Mouse (Mus musculus) heart, embryonic 12.5 days (tissue): ENCODE data around the gene Trappc10. TPM values are rescaled to one million over a fixed set of nuclear protein-coding genes. Genes with fewer than 3 reads are reported as not detected.

ENCODE experiments used
- ATAC-seq: fragments of 200-750 bp; cut with Nextera tagmentation; 2 replicates; pipeline ENCODE4 v1.8.0; 2017; ENCODE audit warnings: moderate TSS enrichment, moderate library complexity; ENCODE audit not compliant: insufficient number of reproducible peaks, low FRiP score
- H3K27ac ChIP-seq: fragments of 300-500 bp; sonication (generic); 2 replicates; pipeline ENCODE4 v1.5.1; 2016; ENCODE audit warnings: mild to moderate bottlenecking, moderate library complexity; ENCODE audit not compliant: poor library complexity, severe bottlenecking
- H3K27me3 ChIP-seq: fragments of 300-500 bp; sonication (generic); replicated peaks from 2 replicates; pipeline ENCODE4 v1.6.1; 2016; ENCODE audit warnings: mild to moderate bottlenecking, moderate library complexity
- H3K36me3 ChIP-seq: fragments of 300-500 bp; sonication (generic); 2 replicates; pipeline ENCODE4 v1.6.1; 2016; ENCODE audit warnings: mild to moderate bottlenecking, moderate library complexity
- H3K4me1 ChIP-seq: fragments of 300-500 bp; sonication (generic); replicated peaks from 2 replicates; pipeline ENCODE4 v1.6.1; 2016; ENCODE audit warnings: mild to moderate bottlenecking
- H3K4me2 ChIP-seq: fragments of 300-500 bp; sonication (generic); 2 replicates; pipeline ENCODE4 v1.6.1; 2016; ENCODE audit warnings: mild to moderate bottlenecking, moderate library complexity
- H3K4me3 ChIP-seq: fragments of 300-500 bp; sonication (generic); 2 replicates; pipeline ENCODE4 v1.5.1; 2016; ENCODE audit warnings: mild to moderate bottlenecking
- H3K9ac ChIP-seq: fragments of 300-500 bp; sonication (generic); 2 replicates; pipeline ENCODE4 v1.6.1; 2016; ENCODE audit warnings: mild to moderate bottlenecking, moderate library complexity
- H3K9me3 ChIP-seq: fragments of 300-500 bp; sonication (generic); replicated peaks from 2 replicates; pipeline ENCODE4 v1.6.1; 2016; ENCODE audit warnings: mild to moderate bottlenecking, moderate library complexity
- WGBS: fragments of 180-500 bp; shearing (Covaris S2); methylation state at CpG from one replicate; pipeline ENCODE4 v1.1.7; 2016; 5-methylcytosine and 5-hydroxymethylcytosine counted together
- polyA plus RNA-seq: library from polyadenylated mRNA; unstranded; fragments of >200 nt; fragmentation: Nextera tagmentation; extraction: Ambion mirVana; gene quantifications from 2 replicates; pipeline ENCODE4 v1.2.1, GENCODE M21; 2016

Trappc10 gene
- 14.5 and 16.1 TPM in 2 replicates for polyA plus RNA-seq

DNA sequence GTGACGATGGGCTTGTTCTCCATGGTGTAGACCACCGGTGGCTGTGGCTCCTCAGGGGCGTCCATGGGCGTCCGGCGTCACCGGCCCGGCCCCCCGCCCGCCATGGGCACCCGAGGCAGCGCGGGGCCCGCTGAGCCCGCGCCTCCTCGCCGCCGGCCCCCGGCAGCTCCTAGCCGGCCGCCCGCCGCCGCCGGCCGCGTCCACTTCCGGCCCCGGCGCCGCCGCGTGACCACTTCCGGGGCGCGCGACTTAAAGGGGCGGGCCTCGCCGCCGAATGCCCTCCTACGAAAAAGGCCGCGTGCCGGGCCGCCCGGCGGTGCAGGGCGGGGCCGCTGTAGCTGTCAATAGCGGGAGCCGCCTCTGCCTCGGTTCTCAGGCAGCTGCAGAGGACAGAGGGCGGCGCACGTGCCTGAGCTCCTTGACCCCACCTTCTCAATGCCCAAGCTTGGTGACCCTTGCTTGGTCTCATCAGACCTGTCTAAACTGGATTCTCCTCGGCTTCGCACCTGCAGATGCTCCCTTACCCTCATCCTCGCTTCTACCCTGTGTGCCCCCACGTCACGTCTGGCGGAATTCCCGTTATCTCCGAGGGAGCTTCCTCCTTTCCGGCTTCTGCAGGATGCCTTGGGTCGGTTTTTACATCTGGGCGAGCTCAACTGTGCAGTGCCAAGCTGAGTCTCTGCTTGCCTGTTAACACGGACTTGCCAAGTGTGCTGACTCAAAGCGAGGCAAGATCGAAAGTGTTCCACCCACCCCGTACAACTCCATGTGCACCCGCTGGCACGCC lies at the start of gene Trappc10:
Gene Trappc10 (minus strand): TSS at position 204 of the 787 bp plus-strand sequence.
- H3K9ac ChIP-seq, result peak within 1 kb of the TSS; percentile 79
- WGBS, result under 1% methylated on average over 58 of the region's 74 CpGs
- peaks cover 16% of the 10 kb centered on the region for H3K4me1 ChIP-seq
- H3K9me3 ChIP-seq, result 0 out of 2 replicates have a peak, but pooled peaks cover 7% of the 10 kb centered on the region
- peak within 1 kb of the TSS; percentile 66 for H3K4me3 ChIP-seq
- ATAC-seq, result peak; percentile 97
- no peaks in the 10 kb centered on the region for H3K27me3 ChIP-seq
- H3K4me2 ChIP-seq, result peak within 1 kb of the TSS; percentile 73
- no peaks in the 10 kb centered on the region for H3K36me3 ChIP-seq
- 0 out of 2 replicates have a peak within 1 kb of the TSS, but pooled peaks have one; percentile 12 for H3K27ac ChIP-seq

DNA sequence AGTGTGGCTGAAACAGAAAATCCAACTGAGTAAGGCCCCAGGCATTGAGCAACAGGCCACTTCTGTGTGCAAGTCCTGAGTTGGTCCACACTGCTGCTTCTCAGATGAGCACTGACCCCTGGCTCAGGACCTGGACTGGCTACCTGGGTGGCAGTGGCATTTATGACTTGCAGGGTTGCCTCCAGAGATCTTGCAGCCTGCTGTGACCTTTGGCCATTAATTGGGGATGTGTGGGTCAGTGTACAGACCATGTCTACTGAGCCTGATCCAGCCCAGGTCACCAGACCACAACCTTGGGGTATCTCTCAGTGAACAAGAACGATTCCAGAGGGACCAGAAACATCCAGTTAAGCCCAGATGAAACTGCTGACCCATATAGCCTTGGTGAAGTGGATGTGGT lies 49.1 kb upstream of the Trappc10 start:
- Histone ChIP-seq H3K9me3 (no peaks in the 10 kb centered on the region), H3K4me2 (no peak overlapping the region), H3K36me3 (no peaks in the 10 kb centered on the region), H3K27me3 (no peaks in the 10 kb centered on the region), H3K27ac (no peak overlapping the region), H3K4me3 (no peak overlapping the region), H3K9ac (no peak overlapping the region), H3K4me1 (peaks cover 29% of the 10 kb centered on the region)
- WGBS, result 72% methylated on average over 1 of the region's 1 CpGs
- ATAC-seq, result no peak

- Histone ChIP-seq H3K4me2 (no peak overlapping the region), H3K9me3 (no peaks in the 10 kb centered on the region), H3K4me1 (peaks cover 17% of the 10 kb centered on the region), H3K27me3 (no peaks in the 10 kb centered on the region), H3K4me3 (no peak overlapping the region), H3K27ac (no peak overlapping the region), H3K9ac (no peak overlapping the region), H3K36me3 (peaks cover 7% of the 10 kb centered on the region)
- ATAC-seq, result no peak
- 83% methylated on average over 5 of the region's 5 CpGs for WGBS
These were observed 47.9 kb upstream of the Trappc10 start for GRCm38 (mm10) chr10:78292381-78292780.

DNA sequence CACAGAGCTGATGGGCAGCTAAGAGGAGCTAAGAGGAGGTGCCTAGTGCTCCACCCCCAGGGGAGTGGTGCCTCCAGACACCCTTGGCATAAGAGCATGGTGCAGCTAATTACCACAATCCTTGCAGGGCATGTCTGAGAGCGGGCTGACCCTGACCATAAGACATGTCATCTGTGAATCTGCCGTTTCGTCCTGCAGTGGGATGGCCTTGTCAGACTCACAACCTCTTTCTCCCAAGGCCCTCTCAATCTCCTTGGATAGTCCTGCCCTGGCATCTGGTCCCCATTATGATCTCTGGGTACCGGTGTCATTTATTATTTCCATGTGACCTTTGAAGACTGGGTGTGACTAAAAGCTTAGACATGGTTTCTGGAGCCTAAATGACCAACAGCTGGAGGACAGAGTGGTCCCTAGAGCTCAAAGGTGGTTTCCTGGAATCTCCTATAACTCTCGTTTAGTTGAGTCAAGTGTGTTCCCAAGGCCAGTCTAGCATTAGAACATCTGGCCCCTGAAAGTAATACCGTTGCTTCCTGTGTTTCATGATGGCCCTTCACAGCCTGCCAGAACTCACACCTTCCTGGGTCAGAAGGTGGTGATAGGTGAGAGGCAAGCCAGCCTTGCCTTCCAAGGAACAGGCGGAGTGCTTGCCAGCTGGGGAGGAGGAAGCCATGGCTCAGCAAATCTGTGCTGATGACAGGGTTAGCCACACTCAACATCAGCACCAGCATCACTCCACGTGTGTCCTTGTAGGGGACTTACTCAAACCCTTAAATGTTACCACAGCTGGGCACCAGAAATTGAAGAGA lies 46.5 kb upstream of the Trappc10 start:
- ATAC-seq, result no peak
- no peak overlapping the region for H3K4me3 ChIP-seq
- WGBS, result 77% methylated on average over 8 of the region's 8 CpGs

GRCm38 (mm10) chr10:78288896-78289295 lies 44.5 kb upstream of the Trappc10 start:
- Histone ChIP-seq H3K9ac (no peak overlapping the region), H3K4me2 (no peak overlapping the region), H3K27ac (no peak overlapping the region), H3K27me3 (no peaks in the 10 kb centered on the region), H3K4me3 (no peak overlapping the region), H3K36me3 (peaks cover 35% of the 10 kb centered on the region), H3K9me3 (no peaks in the 10 kb centered on the region), H3K4me1 (peaks cover 6% of the 10 kb centered on the region; the same call in 1 of the 2 replicates)
- 89% methylated on average over 4 of the region's 4 CpGs for WGBS
- no peak for ATAC-seq

More for the DNA sequence above, 46.5 kb upstream of the Trappc10 start:
- H3K27ac ChIP-seq, result no peak overlapping the region
- H3K36me3 ChIP-seq, result peaks cover 22% of the 10 kb centered on the region
- no peak overlapping the region for H3K9ac ChIP-seq
- H3K4me2 ChIP-seq, result no peak overlapping the region
- H3K9me3 ChIP-seq, result no peaks in the 10 kb centered on the region
- 0 out of 2 replicates have a peak, but pooled peaks cover 5% of the 10 kb centered on the region for H3K4me1 ChIP-seq
- no peaks in the 10 kb centered on the region for H3K27me3 ChIP-seq

GRCm38 (mm10) chr10:78288135-78288534 lies 43.7 kb upstream of the Trappc10 start:
- Histone ChIP-seq H3K4me3 (no peak overlapping the region), H3K27me3 (no peaks in the 10 kb centered on the region), H3K4me2 (no peak overlapping the region), H3K4me1 (peaks cover 6% of the 10 kb centered on the region; the same call in 1 of the 2 replicates), H3K36me3 (peaks cover 42% of the 10 kb centered on the region), H3K9me3 (no peaks in the 10 kb centered on the region), H3K27ac (no peak overlapping the region), H3K9ac (no peak overlapping the region)
- WGBS, result 88% methylated on average over 5 of the region's 5 CpGs
- no peak for ATAC-seq

- H3K27ac ChIP-seq, result no peak overlapping the region
- H3K36me3 ChIP-seq, result peaks cover 46% of the 10 kb centered on the region
- no peak overlapping the region for H3K4me2 ChIP-seq
- no peaks in the 10 kb centered on the region for H3K27me3 ChIP-seq
- H3K9ac ChIP-seq, result no peak overlapping the region
- no peak for ATAC-seq
- 87% methylated on average over 22 of the region's 22 CpGs for WGBS
- no peak overlapping the region for H3K4me3 ChIP-seq
- H3K4me1 ChIP-seq, result peaks cover 6% of the 10 kb centered on the region; the same call in 1 of the 2 replicates
- no peaks in the 10 kb centered on the region for H3K9me3 ChIP-seq
These were observed 43.2 kb upstream of the Trappc10 start for GRCm38 (mm10) chr10:78287465-78288132.

GRCm38 (mm10) chr10:78285959-78286358 lies 41.5 kb upstream of the Trappc10 start:
- no peak overlapping the region for H3K27ac ChIP-seq

GRCm38 (mm10) chr10:78285409-78285808 lies 41.0 kb upstream of the Trappc10 start:
- Histone ChIP-seq H3K4me1 (peaks cover 6% of the 10 kb centered on the region; the same call in 1 of the 2 replicates), H3K36me3 (peaks cover 66% of the 10 kb centered on the region), H3K4me2 (no peak overlapping the region), H3K27ac (no peak overlapping the region), H3K27me3 (no peaks in the 10 kb centered on the region), H3K4me3 (no peak overlapping the region), H3K9me3 (no peaks in the 10 kb centered on the region), H3K9ac (no peak overlapping the region)
- no peak for ATAC-seq
- WGBS, result 67% methylated on average over 6 of the region's 6 CpGs

More at GRCm38 (mm10) chr10:78285959-78286358, 41.5 kb upstream of the Trappc10 start:
- peaks cover 61% of the 10 kb centered on the region for H3K36me3 ChIP-seq
- no peak for ATAC-seq
- no peak overlapping the region for H3K4me3 ChIP-seq
- WGBS, result 87% methylated on average over 4 of the region's 4 CpGs
- H3K4me2 ChIP-seq, result no peak overlapping the region
- no peaks in the 10 kb centered on the region for H3K9me3 ChIP-seq
- no peak overlapping the region for H3K9ac ChIP-seq
- peaks cover 6% of the 10 kb centered on the region; the same call in 1 of the 2 replicates for H3K4me1 ChIP-seq
- H3K27me3 ChIP-seq, result no peaks in the 10 kb centered on the region

DNA sequence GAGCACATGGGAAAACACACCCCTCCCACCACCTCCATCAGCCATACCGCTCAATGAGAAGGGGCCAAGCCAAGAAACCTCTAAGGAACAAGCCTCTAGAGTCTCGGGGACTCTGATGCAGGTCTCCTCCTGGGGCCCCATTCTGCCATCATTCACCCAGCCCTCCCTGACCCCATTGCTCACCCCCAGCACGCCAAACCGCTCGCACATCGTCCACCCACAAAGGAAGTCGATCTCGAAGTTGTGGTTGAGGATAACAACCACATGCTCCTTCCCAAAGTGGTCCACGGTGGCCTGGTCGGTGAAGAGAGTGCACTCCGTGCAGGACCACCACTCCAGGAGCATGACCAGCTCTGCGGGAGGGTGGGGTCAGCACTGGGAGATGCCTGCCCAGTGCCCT lies 40.4 kb upstream of the Trappc10 start:
- WGBS, result 78% methylated on average over 12 of the region's 12 CpGs
- H3K36me3 ChIP-seq, result peaks cover 72% of the 10 kb centered on the region
- no peaks in the 10 kb centered on the region for H3K27me3 ChIP-seq
- H3K4me2 ChIP-seq, result no peak overlapping the region
- H3K4me1 ChIP-seq, result peaks cover 6% of the 10 kb centered on the region; the same call in 1 of the 2 replicates
- no peak overlapping the region for H3K9ac ChIP-seq
- no peak overlapping the region for H3K27ac ChIP-seq
- H3K9me3 ChIP-seq, result no peaks in the 10 kb centered on the region
- no peak overlapping the region for H3K4me3 ChIP-seq
- no peak for ATAC-seq
